Mouse (Mus musculus) cerebellum, adult 2 months (tissue): ENCODE results near the gene Praf2.

ENCODE experiments used
- CTCF ChIP-seq: fragments of 200-500 bp; IDR thresholded peaks from 2 replicates; pipeline ENCODE4 v1.5.1; 2011; ENCODE audit warnings: low read depth, mild to moderate bottlenecking, control low read depth, low read length, moderate library complexity, borderline replicate concordance; ENCODE audit not compliant: insufficient read depth
- POLR2A ChIP-seq: fragments of 200-500 bp; IDR thresholded peaks from 2 replicates; pipeline ENCODE4 v1.6.1; 2011; ENCODE audit warnings: low read length, control low read depth, borderline replicate concordance; ENCODE audit not compliant: insufficient read depth

DNA sequence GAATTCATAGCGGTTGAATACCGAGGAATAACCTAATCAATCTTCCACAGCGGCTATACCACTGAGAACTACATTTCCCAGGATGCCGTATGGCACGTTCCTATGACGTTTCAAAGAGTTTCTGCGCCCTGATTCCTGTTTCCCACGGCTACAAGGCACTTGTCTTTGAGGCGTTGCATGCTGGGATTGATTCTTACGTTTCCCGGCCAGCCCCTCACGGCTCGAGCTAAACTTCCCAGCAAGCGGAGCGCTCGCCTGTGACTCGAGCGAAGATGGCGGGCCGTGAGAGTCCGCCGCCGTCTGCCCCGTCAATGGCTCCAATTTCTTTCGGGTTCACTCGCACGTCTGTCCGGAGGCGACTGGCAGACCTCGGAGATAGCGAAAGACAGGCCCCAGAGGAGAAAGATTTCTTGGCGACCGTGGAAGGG lies 31.3 kb upstream of the Praf2 start, which contains the start of gene Gpkow:
- TF ChIP-seq CTCF (no peak), POLR2A (peak; percentile 67; the same call in 1 of the 2 replicates)
